Mouse (Mus musculus) megakaryocyte progenitor cell, adult 5-6 weeks (primary cell): ENCODE data around the gene Peak1. TPM values are rescaled to one million over a fixed set of nuclear protein-coding genes. Genes with fewer than 3 reads are reported as not detected.

Source experiments
- ATAC-seq: replicated peaks from 2 replicates; pipeline ENCODE4 v1.8.0; 2016; ENCODE audit warnings: mild to moderate bottlenecking, moderate TSS enrichment, inconsistent platforms; ENCODE audit not compliant: poor library complexity
- total RNA-seq, 2 experiments: library from RNA; stranded (forward) in 1 of 2; stranded (reverse) in 1 of 2; fragments of 157-497, 149-512 nt in 1 of 2; fragments of 200-1000 nt in 1 of 2; gene quantifications; 2 replicates each; pipeline versions ENCODE4 v1.2.3 to v1.2.4; 2015 to 2017

Gene Peak1
- total RNA-seq, 2 experiments from 2014 or later = 6.7 to 17.3 TPM

DNA sequence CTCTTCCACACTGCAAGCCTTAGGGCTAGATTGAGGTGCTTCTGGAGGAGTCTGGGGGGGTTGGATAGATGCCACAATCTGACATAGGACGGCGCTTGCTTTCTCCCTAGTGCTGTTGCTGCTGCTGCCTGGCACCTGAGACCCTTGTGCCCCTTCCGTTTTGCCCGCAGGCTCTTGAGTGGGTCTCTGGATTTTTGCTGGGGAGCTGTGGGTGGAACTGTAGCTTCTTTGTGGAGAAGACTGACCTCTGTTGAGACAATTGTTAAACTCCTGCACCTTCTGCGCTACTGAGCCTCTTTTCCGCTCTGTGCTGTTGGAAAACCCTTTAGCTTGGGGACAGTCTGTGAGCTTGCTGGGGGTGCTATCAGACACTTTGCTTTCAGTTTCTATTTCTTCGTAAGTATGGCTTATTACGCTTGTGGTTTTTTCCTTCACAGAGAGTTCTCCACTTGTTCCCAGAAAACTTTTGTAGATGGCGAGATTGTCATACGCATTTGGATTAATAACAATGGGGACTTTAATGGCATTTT, 159.5 kb downstream of the Peak1 start:
- no peak for ATAC-seq

DNA sequence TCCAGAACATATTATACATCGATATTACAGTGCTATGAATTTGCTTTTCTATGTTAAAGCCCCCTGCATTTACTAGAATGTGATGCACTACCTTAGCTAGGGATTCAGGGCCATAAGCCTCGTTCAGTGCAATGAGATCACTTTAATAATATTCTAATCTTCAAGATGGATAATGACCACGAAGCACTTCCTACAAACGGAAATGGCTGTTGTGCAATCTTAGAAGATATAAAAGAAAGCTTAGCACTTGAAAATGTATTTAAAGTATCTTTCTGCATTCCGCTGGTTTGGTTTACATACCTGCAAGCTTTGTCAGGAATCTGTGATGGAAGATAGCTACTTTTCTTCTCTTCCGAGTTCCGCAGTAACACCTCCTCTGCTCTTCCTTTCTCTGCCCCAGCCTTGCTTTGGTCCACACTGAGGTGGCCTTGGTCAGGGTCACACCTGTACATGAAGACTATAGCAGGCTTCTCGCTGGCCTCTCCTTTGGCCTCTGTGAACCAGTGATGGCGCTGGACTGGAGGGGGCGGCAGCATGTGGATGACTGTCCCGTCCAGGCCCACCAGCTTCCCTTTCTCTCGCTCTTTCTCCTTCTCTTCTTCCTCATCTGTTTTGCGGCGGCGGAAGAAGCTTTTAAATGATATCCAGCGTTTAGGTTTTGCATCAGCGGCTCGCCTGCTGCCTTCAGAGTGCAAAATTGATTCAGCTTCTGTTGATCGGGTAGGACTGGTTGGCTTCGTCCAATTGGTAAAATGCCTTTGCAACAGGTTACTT, 160.5 kb downstream of the Peak1 start:
- ATAC-seq = no peak

DNA sequence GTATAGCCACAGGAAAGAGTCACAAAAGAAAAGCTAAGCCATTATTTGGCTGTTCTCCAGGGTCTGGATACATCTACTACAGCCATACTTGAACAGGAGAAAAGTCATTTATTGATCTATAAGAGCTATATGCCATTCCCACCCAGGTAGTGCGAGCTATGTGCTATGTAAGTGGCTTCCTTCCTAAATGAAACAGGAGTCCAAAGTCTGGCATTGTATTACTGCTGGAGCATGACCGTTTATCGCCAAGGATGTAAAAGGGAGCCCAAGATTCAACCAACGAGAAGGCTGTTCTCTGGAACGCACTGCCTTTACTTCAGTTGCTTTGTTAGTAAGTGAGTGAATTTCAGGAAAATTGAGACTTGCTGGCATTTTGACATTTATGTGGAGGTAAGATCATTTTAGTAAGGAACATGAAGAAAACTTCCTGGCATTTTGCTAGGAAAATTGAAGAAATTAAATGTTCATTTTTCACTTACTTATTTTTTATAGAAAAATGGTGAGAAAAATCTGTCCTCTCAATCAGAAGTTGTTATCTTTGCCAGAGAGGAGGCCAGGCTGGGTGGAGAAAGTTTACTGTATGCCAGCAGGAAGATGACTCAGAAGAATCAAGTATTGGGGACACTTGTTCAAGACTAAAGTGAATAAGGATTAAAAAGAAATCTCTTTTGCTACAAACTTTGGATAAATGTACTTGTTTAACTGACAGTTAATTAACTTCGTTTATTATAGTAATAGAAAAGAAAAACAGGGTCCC, 162.0 kb downstream of the Peak1 start:
- no peak for ATAC-seq

DNA sequence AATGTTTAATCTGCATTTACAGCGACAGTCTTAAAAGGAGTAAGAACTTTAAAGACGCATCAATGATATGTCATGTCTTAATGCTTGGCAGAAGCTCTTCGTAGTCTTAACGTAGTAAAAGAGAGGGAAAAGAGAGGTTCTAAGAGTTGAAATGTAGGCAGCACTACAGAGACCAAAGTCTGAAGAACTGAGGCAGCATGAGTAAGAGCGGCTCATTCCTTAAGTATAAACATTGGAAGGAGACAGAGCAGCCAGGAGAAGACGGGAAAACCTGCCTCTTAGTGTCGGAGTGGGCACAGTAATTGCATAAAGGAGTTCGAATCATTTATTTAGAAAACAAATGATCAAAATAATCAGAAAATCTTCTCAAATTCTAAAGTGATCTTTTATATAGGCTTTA, 173.5 kb downstream of the Peak1 start:
- ATAC-seq = no peak

- ATAC-seq = no peak
Measured at GRCm38 (mm10) chr9:56243885-56244284, 174.0 kb downstream of the Peak1 start.

DNA sequence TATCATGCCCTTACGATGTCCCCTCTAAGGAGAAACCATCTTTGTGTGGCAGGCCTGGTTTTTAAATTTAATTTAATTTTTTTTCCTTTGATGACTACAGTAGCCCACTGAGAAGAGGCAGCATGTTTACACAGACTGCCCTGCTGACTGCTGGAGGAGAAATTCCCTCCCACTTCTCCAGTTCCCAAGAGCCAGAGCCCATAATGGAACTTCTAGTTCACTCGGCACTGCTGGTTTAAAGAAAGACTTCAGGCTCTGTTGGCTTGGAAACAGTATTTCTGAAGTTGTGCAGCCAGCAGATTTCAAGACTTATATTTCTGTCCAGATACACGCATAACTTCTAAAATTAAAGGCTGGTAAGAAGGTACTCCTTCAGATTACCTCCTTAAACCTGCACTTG, 175.2 kb downstream of the Peak1 start:
- ATAC-seq = no peak

DNA sequence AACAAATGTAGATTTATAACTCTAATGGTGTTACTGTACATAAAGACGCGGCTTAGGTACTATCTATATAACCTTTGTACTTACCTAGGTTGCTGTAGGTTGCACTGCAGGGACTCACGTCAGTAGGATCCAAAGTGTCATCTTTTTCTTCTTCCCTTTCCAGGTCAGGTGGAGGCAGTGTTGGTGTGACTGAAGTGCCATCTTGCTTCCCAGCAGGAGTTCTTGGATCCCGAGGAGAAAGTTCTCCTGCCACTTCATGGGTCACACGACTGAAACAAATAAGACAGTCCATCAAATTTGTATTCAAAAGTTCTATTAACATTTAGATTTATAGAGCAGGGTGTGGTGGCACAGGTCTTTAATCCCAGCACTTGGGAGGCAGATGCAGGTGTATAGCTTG, 176.8 kb downstream of the Peak1 start:
- ATAC-seq = no peak

DNA sequence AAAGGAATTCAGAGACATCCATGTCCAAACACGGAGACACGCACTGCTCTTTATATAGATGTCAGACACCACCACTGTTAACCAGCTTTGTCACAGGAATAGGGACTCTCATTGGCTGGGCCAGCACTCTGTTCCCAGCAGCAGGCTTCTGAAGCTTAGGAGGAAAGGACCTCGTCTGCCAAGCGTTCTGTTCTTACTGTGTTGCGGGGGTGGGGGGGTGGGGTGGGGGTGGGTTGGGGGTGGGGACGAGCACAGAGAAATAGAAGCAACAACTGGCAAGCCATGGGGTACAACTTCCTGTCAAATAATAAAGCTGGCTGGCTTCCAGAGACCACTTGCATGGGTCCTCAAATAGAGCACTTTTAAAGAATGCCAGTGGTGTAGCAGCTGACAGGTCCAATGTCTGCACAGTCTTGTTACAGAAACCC, 182.0 kb downstream of the Peak1 start:
- ATAC-seq = no peak

DNA sequence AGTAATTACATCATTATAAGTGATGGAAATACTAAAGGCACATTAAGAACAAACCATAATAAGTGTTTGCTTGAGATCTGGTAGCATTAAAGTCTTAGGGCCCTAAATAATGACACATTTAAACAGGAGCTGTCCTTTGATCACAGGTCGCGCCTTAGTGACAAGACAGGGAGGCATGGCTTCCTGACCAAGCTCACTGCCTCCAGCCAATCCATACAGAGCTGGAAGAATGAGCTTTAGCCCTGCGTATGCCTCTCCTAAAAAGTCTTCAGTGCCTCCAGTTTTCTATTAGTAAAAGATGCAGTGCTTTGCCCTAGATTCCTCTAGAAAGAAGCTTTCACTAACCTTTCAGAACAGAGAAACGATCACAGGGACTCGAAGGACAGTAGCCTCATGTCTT, 182.6 kb downstream of the Peak1 start:
- ATAC-seq = no peak

DNA sequence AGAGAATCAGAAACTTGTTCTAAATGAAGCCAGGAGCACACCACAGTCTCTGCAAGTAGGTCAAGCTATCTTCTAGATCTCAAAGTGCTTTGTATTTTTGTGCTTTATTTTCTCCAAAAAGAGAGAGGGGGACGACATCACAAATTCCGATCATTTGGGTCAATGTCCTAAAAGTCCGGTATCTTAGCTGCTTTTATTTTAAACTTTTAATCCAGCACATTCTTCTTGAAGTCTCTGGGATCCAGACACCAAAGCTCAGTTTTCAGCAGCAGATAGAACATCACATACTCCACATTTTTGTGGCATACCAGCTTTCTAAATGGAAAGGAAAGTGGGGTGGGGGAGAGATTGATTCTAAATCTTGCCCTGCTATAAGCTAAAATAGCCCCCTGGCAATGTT, 183.3 kb downstream of the Peak1 start:
- ATAC-seq = no peak

DNA sequence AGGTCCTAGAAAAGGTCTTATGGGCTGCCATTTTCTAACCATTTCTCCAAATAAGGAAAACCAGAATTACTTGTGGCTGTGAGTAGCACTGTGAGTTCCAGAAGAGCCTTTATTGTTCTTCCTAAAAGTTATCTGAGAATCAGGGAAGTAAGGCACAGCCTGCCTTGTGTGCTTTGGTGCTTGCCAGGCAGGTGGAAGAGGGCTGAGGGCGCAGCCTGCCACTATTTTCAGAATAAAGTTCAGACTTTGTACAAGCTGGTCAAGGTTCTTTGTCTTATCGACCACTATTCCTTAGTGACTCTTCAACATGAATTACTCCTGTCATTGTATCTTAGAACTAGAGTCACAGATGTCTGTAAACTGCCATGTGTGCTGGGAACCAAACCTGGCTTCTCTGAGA, 184.6 kb downstream of the Peak1 start:
- ATAC-seq = no peak

- no peak for ATAC-seq
Measured at GRCm38 (mm10) chr9:56230906-56231305, 187.0 kb downstream of the Peak1 start.

- no peak for ATAC-seq
Measured at GRCm38 (mm10) chr9:56227626-56228025, 190.2 kb downstream of the Peak1 start.

GRCm38 (mm10) chr9:56223429-56224051, 194.3 kb downstream of the Peak1 start:
- peak; percentile 100 for ATAC-seq

DNA sequence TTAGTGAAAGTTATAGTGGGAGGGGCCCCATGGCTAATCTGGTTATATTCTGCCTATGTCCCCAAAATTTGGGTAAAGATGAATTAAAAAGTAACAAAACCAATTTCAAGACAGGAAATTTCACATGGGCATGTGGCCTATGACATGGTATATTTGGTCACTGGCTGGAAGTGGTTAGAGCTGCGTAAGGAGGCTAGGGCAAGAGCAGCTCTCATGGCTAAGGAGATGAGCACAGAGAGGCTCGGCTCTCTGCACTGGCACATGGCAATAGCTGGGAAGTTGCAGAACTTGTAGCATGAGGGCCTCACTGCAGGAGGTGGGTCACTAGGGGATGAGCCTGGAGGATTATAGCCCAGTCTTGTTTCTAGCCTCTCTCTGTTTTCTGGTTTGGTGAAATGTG, 199.0 kb downstream of the Peak1 start:
- no peak for ATAC-seq

GRCm38 (mm10) chr9:56218043-56218442, 199.8 kb downstream of the Peak1 start:
- ATAC-seq = no peak

DNA sequence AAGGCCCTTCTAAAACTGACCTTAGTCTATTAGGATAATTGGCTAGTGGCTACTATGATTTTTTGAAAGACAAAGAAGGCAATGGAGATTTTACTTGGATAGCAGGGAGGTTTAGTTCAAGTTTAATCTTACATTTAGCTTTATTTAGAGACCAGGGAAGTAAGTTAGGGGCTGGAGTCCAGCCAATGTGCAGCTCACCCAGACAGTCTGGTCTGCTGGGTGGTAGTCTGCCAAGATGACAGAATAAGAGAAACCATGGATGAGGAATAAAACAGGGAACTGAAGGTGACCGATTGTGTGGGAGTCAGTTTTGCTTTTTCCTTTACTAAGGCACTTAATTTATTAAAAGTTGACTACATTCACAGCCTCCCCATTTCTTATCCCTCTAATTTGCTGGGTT, 200.5 kb downstream of the Peak1 start:
- ATAC-seq = no peak

GRCm38 (mm10) chr9:56213451-56214291, 204.2 kb downstream of the Peak1 start:
- ATAC-seq = peak; percentile 71

DNA sequence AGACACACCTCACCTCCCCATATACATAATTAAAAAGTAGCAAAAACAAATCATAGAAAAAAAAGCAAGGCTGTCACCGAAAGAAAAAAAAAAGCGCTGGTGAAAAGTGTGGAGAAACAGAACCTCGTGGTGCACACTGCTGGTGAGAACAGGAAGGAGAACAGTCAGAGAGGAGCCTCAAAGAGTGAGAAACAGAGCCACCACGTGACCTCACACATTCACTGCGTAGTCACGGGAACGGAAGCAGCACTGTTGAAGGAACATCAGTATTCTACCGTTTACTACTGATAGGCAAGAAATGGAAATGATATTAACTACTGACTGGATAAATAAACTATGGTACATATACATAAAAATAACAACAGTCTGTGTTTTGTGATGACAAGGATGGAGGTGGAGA, 209.1 kb downstream of the Peak1 start:
- ATAC-seq = no peak

- peak; percentile 34; the same call in 1 of the 2 replicates for ATAC-seq
Measured at GRCm38 (mm10) chr9:56207516-56207915, 210.4 kb downstream of the Peak1 start.

- peak; percentile 86 for ATAC-seq
Measured at GRCm38 (mm10) chr9:56207083-56207482, 210.8 kb downstream of the Peak1 start.
